Mouse (Mus musculus) ES-E14 (cell line): ENCODE data around the gene Ncam1. TPM values are rescaled to one million over a fixed set of nuclear protein-coding genes. Genes with fewer than 3 reads are reported as not detected.

ENCODE experiments used
- DNase-seq: peaks from one replicate; pipeline ENCODE4 v3.0.0-alpha.2; 2013; ENCODE audit warnings: low read depth, low spot score
- H3K27ac ChIP-seq: 2 replicates; pipeline ENCODE4 v1.5.1; 2012; ENCODE audit warnings: low read depth, mild to moderate bottlenecking, low read length, moderate library complexity, mixed read lengths; ENCODE audit not compliant: poor library complexity, insufficient read depth, severe bottlenecking
- H3K36me3 ChIP-seq: 2 replicates; pipeline ENCODE4 v1.6.1; 2012; ENCODE audit warnings: mild to moderate bottlenecking, low read length, moderate library complexity, mixed read lengths; ENCODE audit not compliant: control insufficient read depth, poor library complexity, insufficient read depth, severe bottlenecking
- H3K4me1 ChIP-seq, 2 experiments: fragments of 150-350 bp in 1 of 2; sonication (generic) in 1 of 2; 2 replicates each; pipeline ENCODE4 v1.6.1; 2012; ENCODE audit warnings: low read length in 2 of 2, mild to moderate bottlenecking in 1 of 2, mixed read lengths in 1 of 2; ENCODE audit not compliant: control insufficient read depth in 2 of 2, insufficient read depth in 2 of 2, poor library complexity in 1 of 2
- H3K4me3 ChIP-seq, 2 experiments: fragments of 150-350 bp in 1 of 2; sonication (generic) in 1 of 2; 2 replicates each; pipeline ENCODE4 v1.5.1; 2012; ENCODE audit warnings: low read length in 2 of 2, low read depth in 1 of 2, mild to moderate bottlenecking in 1 of 2, mixed read lengths in 1 of 2; ENCODE audit not compliant: insufficient read depth in 1 of 2, poor library complexity in 1 of 2, severe bottlenecking in 1 of 2
- H3K9ac ChIP-seq: 2 replicates; pipeline ENCODE4 v1.6.1; 2012; ENCODE audit warnings: low read depth, mild to moderate bottlenecking, low read length, mixed read lengths; ENCODE audit not compliant: poor library complexity, insufficient read depth, severe bottlenecking
- H3K9me3 ChIP-seq: fragments of 150-350 bp; sonication (generic); 2 replicates; pipeline ENCODE4 v1.6.1; 2012; ENCODE audit warnings: low read depth, mild to moderate bottlenecking, low read length; ENCODE audit not compliant: control insufficient read depth, insufficient read depth
- CHD2 ChIP-seq: IDR thresholded peaks from 2 replicates; pipeline ENCODE4 v1.6.1; 2014; ENCODE audit warnings: mild to moderate bottlenecking, low read depth, low read length, inconsistent platforms
- HCFC1 ChIP-seq: IDR thresholded peaks from 2 replicates; pipeline ENCODE4 v1.6.1; 2012; ENCODE audit warnings: low read length, inconsistent platforms, borderline replicate concordance; ENCODE audit not compliant: insufficient read depth
- MAFK ChIP-seq: IDR thresholded peaks from 2 replicates; pipeline ENCODE4 v1.6.1; 2014; ENCODE audit warnings: mild to moderate bottlenecking, low read depth, low read length, inconsistent platforms; ENCODE audit not compliant: insufficient read depth
- ZC3H11A ChIP-seq: IDR thresholded peaks from 2 replicates; pipeline ENCODE4 v1.6.1; 2012; ENCODE audit warnings: low read depth, mild to moderate bottlenecking, inconsistent platforms, low read length, borderline replicate concordance
- ZNF384 ChIP-seq: IDR thresholded peaks from 2 replicates; pipeline ENCODE4 v1.6.1; 2012; ENCODE audit warnings: low read depth, low read length, inconsistent platforms
- in situ Hi-C, 2 experiments: fragments of 600-800 bp; cut with MboI; formaldehyde crosslinking; loops; one replicate each; pipeline ENCODE4 v1.15.1; 2025; ENCODE audit warnings: low sequenced_read_pairs in 2 of 2, inconsistent platforms in 1 of 2; ENCODE audit not compliant: unreplicated experiment in 2 of 2
- total RNA-seq: library from RNA; depleted of rRNA; stranded (reverse); fragments of 300-350 nt; gene quantifications from 2 replicates; pipeline ENCODE4 v1.2.3, GENCODE M21; 2012

The Ncam1 gene
- total RNA-seq, 1 experiment: 36.8 TPM

GRCm38 (mm10) chr9:49632591-49632990 is 166.1 kb downstream of the Ncam1 start:
- H3K9me3 ChIP-seq: no peaks in the 10 kb centered on the region
- no peak for TF ChIP-seq CHD2
- in situ Hi-C loops: no loop called here
- no peak overlapping the region for H3K9ac ChIP-seq
- no peaks in the 10 kb centered on the region for H3K36me3 ChIP-seq
- H3K27ac ChIP-seq: no peak overlapping the region
- no peak overlapping the region for H3K4me3 ChIP-seq
- no peak for DNase-seq
- no peaks in the 10 kb centered on the region for H3K4me1 ChIP-seq

- H3K4me1 ChIP-seq: no peaks in the 10 kb centered on the region
- in situ Hi-C loops: no loop called here
- no peak for DNase-seq
- no peak overlapping the region for H3K4me3 ChIP-seq
- TF ChIP-seq MAFK (no peak), HCFC1 (no peak), ZC3H11A (no peak), CHD2 (no peak), ZNF384 (no peak)
- no peak overlapping the region for H3K27ac ChIP-seq
- no peaks in the 10 kb centered on the region for H3K9me3 ChIP-seq
- H3K9ac ChIP-seq: no peak overlapping the region
- H3K36me3 ChIP-seq: no peaks in the 10 kb centered on the region
Measured at GRCm38 (mm10) chr9:49630336-49630735, 168.4 kb downstream of the Ncam1 start.

GRCm38 (mm10) chr9:49624910-49625309 is 173.8 kb downstream of the Ncam1 start:
- Histone ChIP-seq H3K9ac (no peak overlapping the region), H3K4me3 (no peak overlapping the region), H3K27ac (no peak overlapping the region), H3K9me3 (no peaks in the 10 kb centered on the region), H3K36me3 (no peaks in the 10 kb centered on the region), H3K4me1 (no peaks in the 10 kb centered on the region)
- DNase-seq: no peak
- in situ Hi-C loops: no loop called here
- TF ChIP-seq HCFC1 (no peak), CHD2 (no peak), ZNF384 (no peak), MAFK (no peak), ZC3H11A (no peak)

- in situ Hi-C loops: no loop called here
- Histone ChIP-seq H3K9me3 (no peaks in the 10 kb centered on the region), H3K9ac (no peak overlapping the region), H3K36me3 (no peaks in the 10 kb centered on the region), H3K27ac (no peak overlapping the region), H3K4me3 (no peak overlapping the region), H3K4me1 (no peaks in the 10 kb centered on the region)
- DNase-seq: no peak
- TF ChIP-seq HCFC1 (no peak), CHD2 (no peak), MAFK (no peak), ZNF384 (no peak), ZC3H11A (no peak)
Measured at GRCm38 (mm10) chr9:49623934-49624505, 174.7 kb downstream of the Ncam1 start.

GRCm38 (mm10) chr9:49622928-49623676 is 175.6 kb downstream of the Ncam1 start:
- no peak for DNase-seq
- TF ChIP-seq HCFC1 (no peak), ZC3H11A (no peak), CHD2 (no peak), ZNF384 (no peak), MAFK (no peak)
- no peak overlapping the region for H3K27ac ChIP-seq

More at GRCm38 (mm10) chr9:49622928-49623676, 175.6 kb downstream of the Ncam1 start:
- in situ Hi-C loops: no loop called here
- no peaks in the 10 kb centered on the region for H3K36me3 ChIP-seq
- H3K4me3 ChIP-seq: no peak overlapping the region
- H3K9me3 ChIP-seq: no peaks in the 10 kb centered on the region
- H3K9ac ChIP-seq: no peak overlapping the region
- no peaks in the 10 kb centered on the region for H3K4me1 ChIP-seq
